Mouse (Mus musculus): ENCODE data around the gene Apoa4. TPM values are rescaled to one million over a fixed set of nuclear protein-coding genes. Genes with fewer than 3 reads are reported as not detected.

The Apoa4 gene
- total and polyA plus RNA-seq, 3 experiments, result not detected

DNA sequence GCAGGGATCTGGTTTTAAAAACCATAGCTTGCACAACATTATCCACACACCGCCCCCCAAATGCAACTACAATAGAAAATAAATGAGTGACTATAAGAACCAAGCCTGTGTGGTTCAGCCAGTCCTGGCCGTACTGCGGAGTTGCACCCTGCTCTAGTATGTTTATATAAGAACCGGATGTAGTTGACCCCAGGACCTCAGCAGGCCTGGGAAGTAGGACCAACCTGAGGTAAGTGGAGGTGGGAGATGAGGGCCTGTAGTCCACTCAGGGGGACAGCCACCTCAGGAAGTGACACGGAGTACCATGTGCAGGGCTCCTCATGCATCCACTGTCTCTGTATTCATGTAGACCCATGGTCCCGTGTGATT lies 33.0 kb upstream of the Apoa4 start:
- Histone ChIP-seq H3K4me1 (ENCODE audit: control insufficient read depth in 1 of 2, insufficient read depth in 2 of 2) (no peaks in the 10 kb centered on the region), H3K79me2 (replicated peaks; ENCODE audit: control insufficient read depth, extremely low read depth, insufficient read depth, poor library complexity, severe bottlenecking) (no peaks in the 10 kb centered on the region), H3K4me2 (ENCODE audit: insufficient read depth, low read depth, poor library complexity, severe bottlenecking) (no peak overlapping the region), H3K27me3 (replicated peaks) (no peaks in the 10 kb centered on the region), H3K9me3 (replicated peaks; ENCODE audit: low read length) (no peaks in the 10 kb centered on the region), H3K27ac (ENCODE audit: insufficient read depth, low read depth) (no peak overlapping the region), H3K36me3 (replicated peaks in 1 of 2; ENCODE audit: control insufficient read depth in 1 of 2, insufficient read depth in 1 of 2, low read length in 1 of 2) (peaks cover 77 to 97% of the 10 kb centered on the region in 2 experiments), H3K4me3 (replicated peaks in 1 of 3; ENCODE audit: low read depth in 2 of 3, low read length in 2 of 3, poor library complexity in 1 of 3) (no peak overlapping the region), H3K9ac (ENCODE audit: insufficient read depth, low read depth) (no peak overlapping the region)
- in situ Hi-C loops (cut with MboI; ENCODE audit: low pct_ligation_motif_present, low pct_unique_long_range_greater_than_20kb, low sequenced_read_pairs) (no loop called here), dilution Hi-C loops (cut with MboI; ENCODE audit: extremely low pct_ligation_motif_present, extremely low pct_unique_long_range_greater_than_20kb, low sequenced_read_pairs) (no loop called here)
- DNase-seq (ENCODE audit: extremely low read depth), result no peak
- TF ChIP-seq MAZ (IDR thresholded peaks at IDR 0.05; ENCODE audit: low read depth, low read length) (no peak), MAX (IDR thresholded peaks at IDR 0.05; ENCODE audit: low read length) (no peak), ZMIZ1 (IDR thresholded peaks at IDR 0.05; ENCODE audit: low read depth, low read length) (no peak), NELFE (IDR thresholded peaks at IDR 0.05; ENCODE audit: low read depth, low read length) (no peak), BHLHE40 (IDR thresholded peaks at IDR 0.05; ENCODE audit: low read depth, low read length) (no peak), GABPA (IDR thresholded peaks at IDR 0.05; ENCODE audit: insufficient replicate concordance, low read depth, low read length) (no peak), CHD2 (IDR thresholded peaks at IDR 0.05; ENCODE audit: low read length) (no peak), KAT2A (IDR thresholded peaks at IDR 0.05; ENCODE audit: insufficient replicate concordance, low read length) (no peak), TBP (conservative IDR thresholded peaks at IDR 0.05; ENCODE audit: low read depth, low read length) (no peak), MAFK (IDR thresholded peaks at IDR 0.05; ENCODE audit: insufficient replicate concordance, low read length) (no peak), SMC3 (IDR thresholded peaks at IDR 0.05; ENCODE audit: low read depth, low read length) (no peak), ZC3H11A (IDR thresholded peaks at IDR 0.05; ENCODE audit: low read depth, low read length) (no peak), USF2 (conservative IDR thresholded peaks at IDR 0.05; ENCODE audit: low read depth, low read length) (no peak), JUND (conservative IDR thresholded peaks at IDR 0.05; ENCODE audit: low read depth, low read length) (no peak), ZNF384 (IDR thresholded peaks at IDR 0.05; ENCODE audit: low read depth, low read length) (no peak), UBTF (IDR thresholded peaks at IDR 0.05; ENCODE audit: low read depth, low read length) (no peak), RAD21 (IDR thresholded peaks at IDR 0.05; ENCODE audit: low read depth, low read length) (no peak), MEF2A (IDR thresholded peaks at IDR 0.05; ENCODE audit: borderline replicate concordance, low read depth, low read length) (no peak)

DNA sequence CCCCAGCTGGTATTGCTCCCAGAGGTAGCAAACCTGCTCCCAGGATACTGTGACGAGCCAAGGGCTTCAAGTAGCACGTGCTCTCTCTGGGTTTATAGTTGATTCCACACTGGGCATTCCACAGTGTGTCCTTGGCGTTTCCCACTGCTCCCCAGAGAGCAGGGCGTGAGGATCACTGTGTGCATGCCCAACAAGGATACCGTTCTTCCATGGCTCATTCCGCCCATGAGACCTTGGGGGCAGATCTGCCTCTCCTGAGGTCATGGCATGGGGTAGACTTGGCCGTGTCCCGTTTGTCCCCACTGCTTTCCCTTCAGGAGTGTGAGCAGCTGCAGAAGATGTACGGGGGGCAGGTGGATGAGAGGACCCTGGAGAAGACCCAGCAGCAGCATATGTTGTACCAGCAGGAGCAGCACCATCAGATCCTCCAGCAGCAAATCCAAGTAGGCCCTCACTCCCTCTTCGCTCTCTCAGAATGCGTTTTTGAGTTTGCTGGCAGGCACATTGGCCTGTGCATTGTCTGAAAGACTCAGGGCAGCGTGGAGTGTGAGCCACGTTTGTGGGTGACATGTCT lies 32.0 kb upstream of the Apoa4 start:
- in situ Hi-C loops (cut with MboI; ENCODE audit: low pct_ligation_motif_present, low pct_unique_long_range_greater_than_20kb, low sequenced_read_pairs) (no loop called here), dilution Hi-C loops (cut with MboI; ENCODE audit: extremely low pct_ligation_motif_present, extremely low pct_unique_long_range_greater_than_20kb, low sequenced_read_pairs) (no loop called here)
- H3K36me3 ChIP-seq (replicated peaks in 1 of 2; ENCODE audit: control insufficient read depth in 1 of 2, insufficient read depth in 1 of 2, low read length in 1 of 2), result peaks cover 83 to 97% of the 10 kb centered on the region in 2 experiments

More for the DNA sequence above, 32.0 kb upstream of the Apoa4 start:
- DNase-seq (ENCODE audit: extremely low read depth), result no peak
- Histone ChIP-seq H3K4me3 (replicated peaks in 1 of 3; ENCODE audit: low read depth in 2 of 3, low read length in 2 of 3, poor library complexity in 1 of 3) (no peak overlapping the region), H3K9me3 (replicated peaks; ENCODE audit: low read length) (no peaks in the 10 kb centered on the region), H3K4me1 (ENCODE audit: control insufficient read depth in 1 of 2, insufficient read depth in 2 of 2) (no peaks in the 10 kb centered on the region), H3K4me2 (ENCODE audit: insufficient read depth, low read depth, poor library complexity, severe bottlenecking) (no peak overlapping the region), H3K27me3 (replicated peaks) (no peaks in the 10 kb centered on the region), H3K79me2 (replicated peaks; ENCODE audit: control insufficient read depth, extremely low read depth, insufficient read depth, poor library complexity, severe bottlenecking) (no peaks in the 10 kb centered on the region), H3K27ac (ENCODE audit: insufficient read depth, low read depth) (no peak overlapping the region), H3K9ac (ENCODE audit: insufficient read depth, low read depth) (no peak overlapping the region)
- TF ChIP-seq KAT2A (IDR thresholded peaks at IDR 0.05; ENCODE audit: insufficient replicate concordance, low read length) (no peak), MAFK (IDR thresholded peaks at IDR 0.05; ENCODE audit: insufficient replicate concordance, low read length) (no peak), ELF1 (IDR thresholded peaks at IDR 0.05; ENCODE audit: low read depth, low read length) (no peak), CHD2 (IDR thresholded peaks at IDR 0.05; ENCODE audit: low read length) (no peak), E2F4 (IDR thresholded peaks at IDR 0.05; ENCODE audit: insufficient replicate concordance, low read depth, low read length) (no peak), TCF12 (IDR thresholded peaks at IDR 0.05; ENCODE audit: low read depth, low read length) (no peak), MAZ (IDR thresholded peaks at IDR 0.05; ENCODE audit: low read depth, low read length) (no peak), ZNF384 (IDR thresholded peaks at IDR 0.05; ENCODE audit: low read depth, low read length) (no peak), BHLHE40 (IDR thresholded peaks at IDR 0.05; ENCODE audit: low read depth, low read length) (no peak), GABPA (IDR thresholded peaks at IDR 0.05; ENCODE audit: insufficient replicate concordance, low read depth, low read length) (no peak), RAD21 (IDR thresholded peaks at IDR 0.05; ENCODE audit: low read depth, low read length) (no peak), USF1 (IDR thresholded peaks at IDR 0.05; ENCODE audit: low read depth, low read length) (no peak), HCFC1 (IDR thresholded peaks at IDR 0.05; ENCODE audit: low read depth, low read length) (no peak), TBP (conservative IDR thresholded peaks at IDR 0.05; ENCODE audit: low read depth, low read length) (no peak), JUND (conservative IDR thresholded peaks at IDR 0.05; ENCODE audit: low read depth, low read length) (no peak), IRF4 (IDR thresholded peaks at IDR 0.05; ENCODE audit: low read depth, low read length) (no peak), ZMIZ1 (IDR thresholded peaks at IDR 0.05; ENCODE audit: low read depth, low read length) (no peak), MAX (IDR thresholded peaks at IDR 0.05; ENCODE audit: low read length) (no peak), CTCF (conservative IDR thresholded peaks at IDR 0.05 in 1 of 2, IDR thresholded peaks at IDR 0.05 in 1 of 2; ENCODE audit: low read depth in 2 of 2, low read length in 2 of 2) (no peak), NELFE (IDR thresholded peaks at IDR 0.05; ENCODE audit: low read depth, low read length) (no peak)

Data from CH12.LX (cell line).